Mouse (Mus musculus): ENCODE data around the gene Prim2.

The Prim2 gene

GRCm38 (mm10) chr1:33599019-33599667, 70.5 kb downstream of the Prim2 start:
- no peak for DNase-seq

- DNase-seq, result no peak
Observed at GRCm38 (mm10) chr1:33597043-33597442, 72.6 kb downstream of the Prim2 start.

- DNase-seq, result no peak
Observed at GRCm38 (mm10) chr1:33595936-33596335, 73.7 kb downstream of the Prim2 start.

GRCm38 (mm10) chr1:33594966-33595365, 74.6 kb downstream of the Prim2 start:
- DNase-seq, result no peak

GRCm38 (mm10) chr1:33593718-33594388, 75.7 kb downstream of the Prim2 start:
- no peak for DNase-seq

- no peak for DNase-seq
Observed at GRCm38 (mm10) chr1:33591997-33592608, 77.5 kb downstream of the Prim2 start.

GRCm38 (mm10) chr1:33590556-33591411, 78.8 kb downstream of the Prim2 start:
- no peak for DNase-seq

GRCm38 (mm10) chr1:33589531-33589930, 80.1 kb downstream of the Prim2 start:
- DNase-seq, result no peak

GRCm38 (mm10) chr1:33588557-33588956, 81.0 kb downstream of the Prim2 start:
- DNase-seq, result no peak

GRCm38 (mm10) chr1:33584590-33584978, 85.0 kb downstream of the Prim2 start:
- DNase-seq, result no peak

GRCm38 (mm10) chr1:33583817-33584589, 85.6 kb downstream of the Prim2 start:
- DNase-seq, result no peak

- no peak for DNase-seq
Observed at GRCm38 (mm10) chr1:33578593-33578992, 91.0 kb downstream of the Prim2 start.

- no peak for DNase-seq
Observed at GRCm38 (mm10) chr1:33574459-33574858, 95.1 kb downstream of the Prim2 start.

GRCm38 (mm10) chr1:33565764-33566401, 103.7 kb downstream of the Prim2 start:
- peak in 1 of 2 experiments; percentile 6 for DNase-seq

GRCm38 (mm10) chr1:33564032-33564431, 105.6 kb downstream of the Prim2 start:
- DNase-seq, result no peak

GRCm38 (mm10) chr1:33563611-33564010, 106.0 kb downstream of the Prim2 start:
- no peak for DNase-seq

GRCm38 (mm10) chr1:33556638-33557037, 113.0 kb downstream of the Prim2 start:
- DNase-seq, result no peak

- DNase-seq, result no peak
Observed at GRCm38 (mm10) chr1:33555626-33556025, 114.0 kb downstream of the Prim2 start.

- DNase-seq, result no peak
Observed at GRCm38 (mm10) chr1:33551350-33551749, 118.2 kb downstream of the Prim2 start.

- DNase-seq, result no peak
Observed at GRCm38 (mm10) chr1:33541708-33542107, 127.9 kb downstream of the Prim2 start.

- DNase-seq, result no peak
Observed at GRCm38 (mm10) chr1:33537948-33538347, 131.6 kb downstream of the Prim2 start.

Data from kidney, postnatal 36 days (tissue).